Comparison of ENCODE assay signal across 15 mouse cellular contexts in genomic region chr2:145668135-145668534, GRCm38 (mm10).
"Had no signal": no experiment of that assay in that cellular context is flagged by ENCODE, and none has a peak within 500 bp of the region (broad histone marks: within the 10 kb centered on the region; RNA-seq: fewer than 3 reads in every experiment).

No protein-coding gene starts in this region.

- H3K36me3 ChIP-seq: midbrain, embryonic 13.5 days; midbrain, embryonic 15.5 days; neural tube, embryonic 12.5 days; stomach, embryonic 15.5 days had no signal

- DNase-seq: liver, postnatal 0 days; lung, adult 2 months; lung, postnatal 10 days; right cerebral cortex, postnatal 14 days; thymus, adult 2 months; thymus, postnatal 25 days; thymus, postnatal 4 days had no signal

- ATAC-seq: liver, postnatal 0 days; midbrain, embryonic 13.5 days; midbrain, embryonic 15.5 days had no signal

- H3K27me3 ChIP-seq: midbrain, embryonic 15.5 days; neural tube, embryonic 12.5 days; stomach, embryonic 15.5 days had no signal

- H3K4me3 ChIP-seq: megakaryocyte, embryonic 14.5 days; midbrain, embryonic 13.5 days; midbrain, embryonic 15.5 days; neural tube, embryonic 12.5 days; stomach, embryonic 15.5 days had no signal

- H3K27ac ChIP-seq: macrophage; midbrain, embryonic 13.5 days; midbrain, embryonic 15.5 days; neural tube, embryonic 12.5 days; stomach, embryonic 15.5 days; stomach, postnatal 0 days had no signal

- H3K9ac ChIP-seq: liver, postnatal 0 days; midbrain, embryonic 13.5 days; midbrain, embryonic 15.5 days; neural tube, embryonic 12.5 days; stomach, embryonic 15.5 days had no signal

- H3K9me3 ChIP-seq: megakaryocyte, embryonic 14.5 days; midbrain, embryonic 13.5 days; midbrain, embryonic 15.5 days; neural tube, embryonic 12.5 days; stomach, embryonic 15.5 days had no signal

- H3K4me1 ChIP-seq: megakaryocyte, embryonic 14.5 days; midbrain, embryonic 13.5 days; midbrain, embryonic 15.5 days; neural tube, embryonic 12.5 days; stomach, embryonic 15.5 days had no signal

- H3K4me2 ChIP-seq: midbrain, embryonic 11.5 days; midbrain, embryonic 13.5 days; midbrain, embryonic 15.5 days; neural tube, embryonic 12.5 days; stomach, embryonic 15.5 days had no signal
